Mouse (Mus musculus) ES-Bruce4 (cell line): ENCODE data around the gene Ccn6. TPM values are rescaled to one million over a fixed set of nuclear protein-coding genes. Genes with fewer than 3 reads are reported as not detected.
A peak's percentile ranks its signal among the peaks of the same experiment; 100 is the strongest.

Experiments used
- H3K27ac ChIP-seq: 2 replicates; pipeline ENCODE4 v1.5.1; 2012; ENCODE audit warnings: low read length, inconsistent platforms; ENCODE audit not compliant: insufficient read depth
- H3K27me3 ChIP-seq: 2 replicates; pipeline ENCODE4 v1.6.1; 2012; ENCODE audit warnings: mild to moderate bottlenecking, low read length, inconsistent platforms; ENCODE audit not compliant: control insufficient read depth, poor library complexity, insufficient read depth, severe bottlenecking
- H3K36me3 ChIP-seq: 2 replicates; pipeline ENCODE4 v1.6.1; 2012; ENCODE audit warnings: inconsistent platforms, mild to moderate bottlenecking, low read length, moderate library complexity; ENCODE audit not compliant: control insufficient read depth, poor library complexity, insufficient read depth, severe bottlenecking
- H3K4me1 ChIP-seq: one replicate; pipeline ENCODE4 v1.8.1; 2011; ENCODE audit warnings: low read length; ENCODE audit not compliant: control insufficient read depth, insufficient read depth
- H3K4me3 ChIP-seq: 2 replicates; pipeline ENCODE4 v1.5.1; 2011; ENCODE audit warnings: low read depth, mild to moderate bottlenecking, low read length
- H3K9ac ChIP-seq: 2 replicates; pipeline ENCODE4 v1.6.1; 2012; ENCODE audit warnings: low read depth, mild to moderate bottlenecking, inconsistent platforms; ENCODE audit not compliant: poor library complexity, severe bottlenecking
- H3K9me3 ChIP-seq: replicated peaks from 2 replicates; pipeline ENCODE4 v1.6.1; 2012; ENCODE audit warnings: mild to moderate bottlenecking, low read length, inconsistent platforms; ENCODE audit not compliant: control insufficient read depth, poor library complexity, insufficient read depth, severe bottlenecking
- CTCF ChIP-seq: IDR thresholded peaks from one replicate; pipeline ENCODE4 v1.8.1; 2011; ENCODE audit warnings: low read depth, low read length
- EP300 ChIP-seq: IDR thresholded peaks from 2 replicates; pipeline ENCODE4 v1.6.1; 2011; ENCODE audit warnings: low read depth, low read length; ENCODE audit not compliant: insufficient read depth
- POLR2A ChIP-seq: IDR thresholded peaks from one replicate; pipeline ENCODE4 v1.8.1; 2011; ENCODE audit warnings: low read length; ENCODE audit not compliant: insufficient read depth
- polyA plus RNA-seq: library from polyadenylated mRNA; stranded (reverse); fragments of >200 nt; gene quantifications from 2 replicates; pipeline ENCODE4 v1.2.4, GENCODE M21; 2011; ENCODE audit warnings: low read depth; ENCODE audit not compliant: missing spikeins, insufficient read depth, insufficient read length

The Ccn6 gene
- polyA plus RNA-seq, 1 experiment = not detected

DNA sequence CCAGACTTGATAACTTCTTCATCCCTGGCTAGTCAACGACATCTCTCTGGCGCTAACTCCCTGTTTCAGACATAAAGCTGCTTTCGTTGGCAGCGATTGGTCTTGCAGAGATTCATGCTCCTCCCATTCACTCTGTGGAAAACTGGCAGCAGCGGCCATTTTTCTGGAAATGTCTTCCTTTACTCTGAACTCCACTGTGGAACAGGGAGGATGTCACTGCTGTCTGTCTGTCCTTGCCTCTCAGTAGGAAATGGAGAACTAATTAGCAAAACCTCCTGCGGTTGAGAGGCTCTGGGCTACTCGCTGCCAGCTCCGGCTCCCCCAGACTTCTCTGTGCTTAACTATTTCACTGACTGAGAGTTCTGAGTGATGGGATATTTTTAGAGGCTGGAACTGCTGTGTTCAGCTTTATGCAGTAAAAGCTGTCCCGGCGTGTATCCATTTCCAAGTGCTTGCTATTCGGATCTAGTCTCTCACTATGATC, 2.1 kb upstream of the Ccn6 start:
- no peak overlapping the region for H3K9ac ChIP-seq
- H3K27me3 ChIP-seq = no peaks in the 10 kb centered on the region
- H3K9me3 ChIP-seq = no peaks in the 10 kb centered on the region
- TF ChIP-seq CTCF (no peak), POLR2A (no peak), EP300 (no peak)
- no peaks in the 10 kb centered on the region for H3K36me3 ChIP-seq
- H3K4me1 ChIP-seq = no peaks in the 10 kb centered on the region
- no peak overlapping the region for H3K27ac ChIP-seq
- H3K4me3 ChIP-seq = no peak overlapping the region

DNA sequence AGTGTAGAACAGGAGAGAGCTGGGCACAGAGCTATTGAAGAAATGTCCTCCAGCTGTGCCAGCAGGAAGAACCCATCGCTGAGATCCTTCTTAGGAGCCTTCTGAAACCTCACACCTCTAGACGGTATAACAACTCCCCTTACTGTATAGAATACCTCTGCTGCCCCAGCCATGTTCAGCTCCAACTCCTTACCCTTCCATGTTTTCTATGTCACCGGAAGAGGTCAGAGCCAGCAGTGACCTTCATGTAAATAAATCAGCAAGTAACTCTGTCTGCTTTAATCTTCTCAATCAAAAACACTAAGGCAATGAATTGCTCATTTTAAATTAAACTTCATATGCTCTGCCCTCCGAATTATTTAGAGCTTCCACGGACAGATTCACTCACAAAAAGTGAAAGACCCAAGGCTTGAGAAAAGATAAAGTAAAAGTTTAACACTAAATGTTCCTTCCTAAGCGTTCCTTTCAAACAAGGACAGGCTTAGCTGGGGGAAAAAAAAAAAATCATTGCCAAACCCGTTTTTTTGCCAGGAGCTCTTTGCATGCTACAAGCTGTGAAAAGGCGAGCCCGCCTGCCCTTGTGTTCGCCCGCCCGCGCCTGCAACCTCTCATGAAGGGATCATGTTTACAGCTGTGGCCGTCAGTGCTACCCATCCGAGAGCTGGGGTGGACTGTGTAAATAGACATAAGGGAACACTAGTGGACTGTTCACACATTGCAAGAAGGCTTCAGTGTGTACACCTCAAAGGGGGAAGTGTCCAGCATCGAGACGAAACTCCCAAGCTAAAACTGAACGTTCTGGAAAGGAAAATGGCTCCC, 719 bp downstream of the Ccn6 start:
- Histone ChIP-seq H3K36me3 (no peaks in the 10 kb centered on the region), H3K27me3 (no peaks in the 10 kb centered on the region), H3K9ac (no peak overlapping the region), H3K4me3 (no peak overlapping the region), H3K4me1 (no peaks in the 10 kb centered on the region), H3K9me3 (no peaks in the 10 kb centered on the region), H3K27ac (no peak overlapping the region)
- no peak for TF ChIP-seq EP300
- no peak for TF ChIP-seq CTCF
- TF ChIP-seq POLR2A = no peak

DNA sequence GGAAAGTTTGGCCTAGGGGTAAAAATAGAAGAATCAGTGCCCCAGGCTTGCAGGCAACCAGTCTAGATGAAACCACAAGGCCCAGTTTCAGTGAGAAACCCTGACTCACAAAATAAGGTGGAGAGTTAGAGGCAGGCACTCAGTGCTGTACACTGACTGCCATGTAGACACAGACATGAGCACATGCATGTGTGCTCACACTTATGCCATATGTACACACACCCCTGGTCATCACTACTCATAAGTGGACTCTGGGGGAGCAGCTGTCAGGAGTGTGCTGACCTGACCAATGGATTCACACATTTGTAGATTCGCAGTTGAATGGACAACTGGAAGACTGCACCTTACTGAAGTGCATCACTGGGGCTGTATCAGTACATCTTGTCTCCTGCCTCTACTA, 2.2 kb downstream of the Ccn6 start:
- TF ChIP-seq POLR2A (no peak), EP300 (no peak), CTCF (no peak)
- no peaks in the 10 kb centered on the region for H3K9me3 ChIP-seq
- no peaks in the 10 kb centered on the region for H3K4me1 ChIP-seq
- H3K4me3 ChIP-seq = no peak overlapping the region
- no peaks in the 10 kb centered on the region for H3K36me3 ChIP-seq
- no peak overlapping the region for H3K9ac ChIP-seq
- H3K27ac ChIP-seq = no peak overlapping the region
- H3K27me3 ChIP-seq = no peaks in the 10 kb centered on the region

DNA sequence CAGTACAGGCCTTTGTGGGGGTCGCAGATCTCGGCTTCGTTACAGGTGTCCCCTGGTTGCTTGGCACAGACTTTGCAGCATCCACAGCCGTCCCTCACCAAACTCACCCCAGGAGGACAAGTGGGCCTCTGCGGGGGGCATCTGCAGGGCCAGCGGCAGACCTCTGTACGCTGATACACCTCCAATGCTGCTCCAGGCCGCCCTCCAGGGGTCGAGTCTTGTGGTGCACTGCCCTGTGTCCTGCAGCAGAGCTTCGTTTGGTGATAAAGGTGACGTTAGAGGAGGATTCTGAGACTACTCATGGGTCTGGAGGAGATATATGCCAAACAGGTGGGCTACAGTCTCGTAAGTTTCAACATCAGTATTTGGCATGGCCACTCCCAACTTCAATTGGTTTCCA, 5.3 kb downstream of the Ccn6 start:
- peak; percentile 48 for TF ChIP-seq CTCF
- TF ChIP-seq EP300 = no peak
- no peak for TF ChIP-seq POLR2A
- Histone ChIP-seq H3K27me3 (no peaks in the 10 kb centered on the region), H3K9ac (no peak overlapping the region), H3K36me3 (no peaks in the 10 kb centered on the region), H3K27ac (no peak overlapping the region), H3K9me3 (no peaks in the 10 kb centered on the region), H3K4me1 (peaks cover 1% of the 10 kb centered on the region), H3K4me3 (no peak overlapping the region)

DNA sequence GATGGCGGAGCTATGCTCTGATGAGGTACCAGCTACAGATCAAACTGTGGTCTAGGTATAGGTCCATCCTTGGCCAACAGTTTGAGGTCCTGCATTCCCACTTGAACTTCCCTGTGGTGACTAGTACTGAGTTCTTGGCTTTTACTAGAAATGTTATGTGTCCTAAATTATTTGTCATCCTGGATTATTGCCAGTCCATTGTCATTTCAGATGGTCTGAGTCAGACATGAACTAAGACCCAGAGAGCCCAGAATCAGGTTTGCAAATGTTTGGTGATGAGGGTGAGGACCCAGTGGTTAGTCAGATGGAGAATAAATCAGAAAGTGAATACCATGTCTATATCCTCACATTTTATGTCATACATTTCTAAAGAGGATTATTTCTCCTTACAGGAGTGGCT, 6.3 kb downstream of the Ccn6 start:
- Histone ChIP-seq H3K27ac (no peak overlapping the region), H3K9ac (no peak overlapping the region), H3K27me3 (no peaks in the 10 kb centered on the region), H3K4me1 (peaks cover 1% of the 10 kb centered on the region), H3K9me3 (no peaks in the 10 kb centered on the region), H3K36me3 (no peaks in the 10 kb centered on the region), H3K4me3 (no peak overlapping the region)
- TF ChIP-seq POLR2A = no peak
- no peak for TF ChIP-seq CTCF
- no peak for TF ChIP-seq EP300

DNA sequence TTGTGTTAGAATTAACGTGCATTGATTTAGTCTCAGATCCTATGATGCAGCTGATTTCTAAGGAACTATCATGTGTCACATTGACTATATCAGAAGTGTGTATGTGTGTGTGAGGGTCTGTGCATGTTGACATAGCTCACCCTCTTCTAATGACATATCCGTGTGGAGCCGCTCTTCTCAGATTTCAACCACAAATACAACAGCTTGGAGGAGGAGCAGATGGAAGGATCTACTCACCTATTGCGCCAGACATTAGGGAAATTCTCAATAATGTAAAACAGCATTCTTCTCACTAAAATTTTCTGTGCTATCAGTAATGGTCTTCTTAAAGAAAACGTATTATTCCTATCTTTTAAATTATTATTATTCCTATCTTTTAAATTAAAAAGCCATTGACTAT, 6.9 kb downstream of the Ccn6 start:
- no peak overlapping the region for H3K4me3 ChIP-seq
- no peaks in the 10 kb centered on the region for H3K27me3 ChIP-seq
- H3K9ac ChIP-seq = no peak overlapping the region
- H3K4me1 ChIP-seq = peaks cover 1% of the 10 kb centered on the region
- no peaks in the 10 kb centered on the region for H3K36me3 ChIP-seq
- no peaks in the 10 kb centered on the region for H3K9me3 ChIP-seq
- no peak for TF ChIP-seq CTCF
- H3K27ac ChIP-seq = no peak overlapping the region
